Mouse (Mus musculus) layer of hippocampus, postnatal 36 days (tissue): ENCODE measurements around the gene Matn4. TPM values are rescaled to one million over a fixed set of nuclear protein-coding genes. Genes with fewer than 3 reads are reported as not detected.

Experiments
- DNase-seq, 2 experiments: peaks; one replicate each; pipeline ENCODE4 v3.0.0; 2022
- total RNA-seq, 2 experiments: library from RNA; stranded (reverse); gene quantifications; 2 replicates each; pipeline ENCODE4 v1.2.3; 2021

Matn4 gene
- total RNA-seq, 2 experiments from 2014 or later: 13.0 to 13.4 TPM

- DNase-seq: no peak
Observed at GRCm38 (mm10) chr2:164435216-164436090, 30.5 kb upstream of the Matn4 start.

- DNase-seq: no peak
Observed at GRCm38 (mm10) chr2:164434681-164435080, 29.7 kb upstream of the Matn4 start.

DNA sequence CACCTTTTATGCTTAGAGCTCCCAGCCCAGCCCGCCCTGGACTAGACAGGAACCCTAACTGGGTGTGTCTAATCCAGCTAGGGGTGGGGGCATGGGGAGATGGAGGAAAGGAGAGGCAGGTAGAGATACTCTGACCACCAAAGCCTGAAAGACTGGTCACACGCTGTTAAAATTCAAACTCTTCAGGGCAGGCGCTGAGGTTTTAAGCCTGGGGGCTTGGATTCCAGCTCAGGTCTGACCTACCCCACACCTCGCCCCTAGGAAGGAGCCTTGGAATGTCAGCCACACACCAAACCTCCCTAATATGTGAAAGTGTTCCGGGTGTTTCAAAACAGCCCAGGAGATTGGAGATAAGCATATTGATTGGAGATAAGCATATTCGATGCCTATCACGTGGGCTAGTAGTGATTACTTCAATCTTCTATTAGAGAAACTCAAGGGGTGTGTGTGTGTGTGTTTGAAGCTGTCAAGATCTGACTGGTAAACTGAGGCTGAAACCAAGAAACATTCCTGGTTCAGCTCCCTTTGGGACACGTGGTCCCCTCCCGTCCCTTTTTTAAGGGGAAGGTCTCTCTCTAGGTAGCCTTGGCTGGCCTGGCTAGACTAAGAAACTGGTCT, 28.4 kb upstream of the Matn4 start:
- no peak for DNase-seq

DNA sequence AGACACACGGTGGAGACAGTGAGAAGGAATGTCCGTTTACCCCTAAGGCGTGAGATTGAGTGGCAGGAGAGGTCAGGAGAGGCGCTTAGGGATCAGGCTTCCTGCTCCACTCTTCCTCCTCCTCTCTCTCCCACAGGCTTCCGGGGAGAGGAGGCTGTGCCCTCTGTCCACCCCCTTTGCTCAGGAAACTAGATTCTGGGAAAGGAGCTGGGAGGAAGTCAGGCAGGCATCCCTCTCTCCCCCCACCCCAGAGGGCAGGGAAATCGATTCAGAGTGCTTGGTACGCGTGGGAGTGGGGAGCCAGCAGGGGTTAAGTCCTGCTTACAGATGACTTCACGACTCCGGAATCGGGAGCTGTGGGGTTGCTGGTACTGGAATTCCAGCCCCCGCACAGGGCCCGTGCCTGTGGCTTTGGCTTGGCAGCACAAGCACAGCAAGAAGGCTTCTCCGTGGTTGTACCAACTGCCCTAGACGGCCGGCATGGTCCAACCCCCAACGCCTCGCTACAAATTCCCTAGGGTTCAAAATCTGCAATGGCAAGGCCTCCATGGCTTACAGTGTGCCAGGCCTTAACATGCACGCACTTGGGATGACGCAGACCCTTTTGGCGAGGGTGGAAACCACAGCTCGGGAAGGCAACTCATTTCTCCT, 27.7 kb upstream of the Matn4 start:
- DNase-seq: no peak

DNA sequence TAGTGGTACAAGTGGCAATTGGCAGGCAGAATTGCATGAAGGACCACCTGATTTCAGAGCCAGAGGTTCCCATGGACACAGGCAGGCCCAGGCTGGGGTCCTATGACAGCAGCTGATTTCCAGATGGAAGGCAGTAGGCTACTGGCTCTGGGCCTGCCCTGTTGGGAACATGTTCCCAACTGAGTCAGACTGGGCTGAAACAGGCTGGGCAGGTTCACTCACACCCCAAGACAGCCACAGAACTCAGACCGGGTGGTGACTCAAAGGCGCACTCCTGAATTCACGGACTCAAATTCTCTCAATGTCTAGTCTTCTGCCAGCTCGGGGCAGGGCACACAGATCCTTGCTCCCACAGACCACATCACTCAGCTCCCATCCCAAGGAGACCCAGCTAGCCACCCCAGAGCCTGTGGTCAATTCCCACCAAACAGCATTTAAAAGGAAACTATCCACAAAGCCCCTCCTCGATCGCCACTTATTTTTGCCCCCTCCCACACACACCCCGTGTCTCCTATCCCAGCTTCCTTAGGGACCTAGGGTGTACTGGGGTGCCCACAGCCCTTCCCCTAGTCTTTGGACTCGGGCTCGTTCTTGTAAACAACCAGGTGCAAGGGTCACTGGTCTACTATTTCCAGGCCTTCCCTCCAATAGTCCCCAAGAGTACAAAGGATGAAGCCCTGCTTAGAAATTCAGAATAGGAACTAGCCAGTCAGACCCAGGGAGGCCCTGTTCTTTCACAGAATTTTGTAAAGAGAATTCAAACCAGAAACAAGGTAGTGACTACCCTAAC, 26.9 kb upstream of the Matn4 start:
- no peak for DNase-seq

DNA sequence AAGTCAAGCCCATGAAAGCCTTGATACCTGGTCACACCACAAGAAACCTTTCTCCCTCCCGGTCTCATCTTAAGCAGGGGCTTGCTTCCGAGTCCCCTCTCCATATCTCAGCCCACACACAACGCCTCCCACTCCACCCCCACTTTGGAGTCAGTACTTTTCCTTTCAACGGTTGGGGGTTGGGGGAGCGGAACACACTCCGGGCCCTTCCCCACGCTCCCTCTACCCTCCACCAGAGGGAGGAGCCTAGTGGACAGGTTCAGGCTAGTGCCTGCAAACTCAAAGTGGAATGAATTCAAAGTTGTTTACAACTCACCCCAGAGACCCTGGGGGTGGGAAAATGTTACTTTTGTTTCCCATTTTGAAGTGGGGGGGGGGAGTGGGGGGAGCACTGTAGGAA, 25.7 kb upstream of the Matn4 start:
- no peak for DNase-seq

DNA sequence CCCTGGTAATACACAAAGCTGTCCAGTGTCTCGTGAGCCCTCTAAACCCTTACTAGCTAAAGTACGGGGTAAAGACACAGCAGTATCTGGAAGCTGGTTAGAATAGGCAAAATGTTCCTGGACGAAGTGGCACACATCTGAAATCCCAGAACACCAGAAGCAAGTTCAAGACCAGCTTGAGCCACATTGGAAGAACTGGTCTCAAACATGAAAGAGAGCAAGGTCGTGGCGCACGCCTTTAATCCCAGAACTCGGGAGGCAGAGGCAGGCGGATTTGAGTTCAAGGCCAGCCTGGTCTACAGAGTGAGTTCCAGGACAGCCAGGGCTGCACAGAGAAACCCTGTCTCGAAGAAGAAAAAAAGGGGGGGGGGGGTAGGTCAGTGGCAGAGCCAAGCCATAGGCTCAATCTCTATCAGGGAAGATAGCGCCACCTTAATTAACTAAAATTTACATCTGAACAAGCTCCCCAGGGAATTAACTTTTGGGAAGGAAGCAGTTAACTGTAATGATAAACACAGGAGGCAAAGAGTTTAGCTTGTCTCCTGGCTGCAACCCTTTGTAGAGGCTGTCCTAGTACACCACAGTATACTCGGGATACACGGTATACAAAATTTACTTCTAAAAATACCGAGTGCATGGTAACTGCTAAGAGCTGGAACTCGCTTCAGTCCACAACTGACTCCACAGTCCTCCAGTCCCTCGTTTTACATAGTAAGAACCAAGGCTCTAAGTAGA, 25.1 kb upstream of the Matn4 start:
- DNase-seq: no peak

GRCm38 (mm10) chr2:164428451-164428850, 23.5 kb upstream of the Matn4 start:
- DNase-seq: no peak

DNA sequence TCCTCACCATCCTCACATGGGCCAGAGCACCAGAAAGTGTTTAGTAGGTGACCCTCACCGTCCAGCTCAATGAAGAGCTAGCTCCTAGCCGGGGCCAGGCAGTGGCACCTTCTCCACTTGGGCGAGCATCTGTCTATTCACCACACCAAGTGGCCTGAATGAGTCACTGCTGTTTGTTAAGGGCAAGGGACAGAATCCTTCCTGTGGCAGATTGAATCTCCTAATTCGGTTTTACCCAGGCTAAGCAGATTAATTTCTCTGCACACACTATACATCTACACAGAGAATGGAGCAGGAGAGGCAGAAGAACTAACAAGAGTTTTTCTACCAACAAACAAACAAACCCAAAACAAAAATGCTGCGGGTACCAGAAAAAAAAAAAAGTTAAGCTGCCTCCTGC, 22.0 kb upstream of the Matn4 start:
- no peak for DNase-seq

- no peak for DNase-seq
Observed at GRCm38 (mm10) chr2:164426121-164426520, 21.2 kb upstream of the Matn4 start.

- no peak for DNase-seq
Observed at GRCm38 (mm10) chr2:164425401-164425800, 20.4 kb upstream of the Matn4 start.

DNA sequence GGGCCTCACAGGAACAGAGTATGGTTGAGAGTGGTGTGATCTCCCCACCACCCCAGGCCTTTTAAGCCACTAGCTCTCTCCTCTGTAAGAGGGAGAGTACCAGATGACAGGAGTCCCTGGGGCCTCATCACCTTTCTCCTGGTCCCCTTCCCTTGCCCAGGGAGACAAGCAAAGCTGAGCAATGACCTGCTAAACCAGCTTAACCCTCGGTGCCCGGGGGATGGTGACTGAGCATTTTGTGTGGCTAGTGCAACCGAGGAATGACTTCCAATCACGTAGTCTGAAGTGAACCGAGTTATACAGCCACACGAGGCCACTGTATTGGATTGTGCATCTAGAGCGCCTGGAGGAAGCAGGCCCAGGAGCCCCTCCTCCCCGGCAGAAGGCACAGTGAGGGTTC, 19.4 kb upstream of the Matn4 start:
- DNase-seq: no peak

DNA sequence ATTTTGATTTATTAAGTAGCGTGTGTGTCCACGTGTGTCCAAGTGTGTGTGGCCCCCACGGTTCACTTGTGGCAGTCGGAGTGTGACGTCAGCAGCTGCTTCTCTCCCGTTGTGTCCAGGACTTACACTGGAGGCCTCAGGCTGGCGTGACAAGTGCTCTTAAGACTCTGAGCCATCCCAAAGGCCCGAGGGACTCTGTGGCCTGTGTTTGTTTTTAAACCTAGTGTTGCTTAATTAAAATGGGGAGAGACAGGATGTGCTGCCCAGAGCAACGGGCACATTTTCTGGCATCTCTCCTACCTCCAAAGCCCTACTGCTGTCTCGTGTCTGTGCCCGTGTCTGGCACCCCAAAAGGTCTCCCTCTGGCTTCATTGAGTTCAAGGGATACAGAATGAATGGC, 18.5 kb upstream of the Matn4 start:
- DNase-seq: peak in 1 of 2 experiments; percentile 51

DNA sequence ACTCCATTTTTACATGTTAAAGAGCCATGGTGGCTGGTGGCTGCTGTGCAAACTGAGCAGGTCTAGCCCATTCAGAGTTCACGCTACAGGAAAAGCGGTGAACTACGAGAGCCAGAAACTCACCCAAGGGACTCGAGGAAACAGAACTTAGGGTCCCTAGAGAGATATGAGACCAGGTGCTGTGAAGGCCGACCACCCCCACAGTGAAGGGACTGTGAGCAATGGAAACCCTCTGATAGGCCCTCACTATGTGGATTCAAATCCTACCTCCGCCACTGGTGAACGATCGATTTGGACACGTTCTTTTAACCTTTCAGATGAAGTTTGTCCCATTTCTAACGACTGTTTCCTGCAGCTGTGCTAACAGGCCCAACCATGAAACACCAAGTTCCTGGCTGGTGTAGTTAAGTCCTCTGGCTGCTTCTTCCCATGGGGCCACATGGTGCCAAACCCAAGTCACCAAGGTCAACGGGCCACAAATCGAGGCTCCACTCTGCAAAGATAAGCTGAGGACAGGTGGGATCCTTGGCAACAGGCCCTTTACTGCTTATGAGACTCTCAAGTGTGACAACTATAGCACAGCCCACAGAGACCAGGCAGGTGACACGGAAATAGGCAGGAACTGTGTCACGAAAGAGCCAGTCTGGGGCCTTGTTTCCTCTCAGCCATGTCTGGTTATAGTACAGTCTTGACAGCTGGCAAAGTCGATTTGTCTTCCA, 17.9 kb upstream of the Matn4 start:
- DNase-seq: no peak

DNA sequence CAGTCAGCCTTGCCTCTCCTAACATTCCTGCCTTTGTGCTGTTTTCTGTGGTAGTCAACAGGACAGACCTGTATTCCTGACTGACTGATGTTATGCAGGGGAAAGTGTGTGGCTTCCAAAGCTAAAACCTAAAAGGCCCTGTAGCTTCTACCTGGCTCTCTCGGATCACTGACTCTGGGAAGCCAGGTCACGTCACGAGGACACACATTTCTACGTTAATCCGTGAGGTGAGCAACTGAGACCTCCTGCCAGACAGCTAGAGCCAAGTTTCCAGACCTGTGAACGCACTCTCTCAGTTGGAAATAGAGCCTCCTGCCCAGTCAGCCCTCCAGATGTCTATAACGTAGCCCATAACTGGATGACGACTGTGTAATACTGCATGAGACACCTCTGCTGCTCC, 17.0 kb upstream of the Matn4 start:
- DNase-seq: no peak

DNA sequence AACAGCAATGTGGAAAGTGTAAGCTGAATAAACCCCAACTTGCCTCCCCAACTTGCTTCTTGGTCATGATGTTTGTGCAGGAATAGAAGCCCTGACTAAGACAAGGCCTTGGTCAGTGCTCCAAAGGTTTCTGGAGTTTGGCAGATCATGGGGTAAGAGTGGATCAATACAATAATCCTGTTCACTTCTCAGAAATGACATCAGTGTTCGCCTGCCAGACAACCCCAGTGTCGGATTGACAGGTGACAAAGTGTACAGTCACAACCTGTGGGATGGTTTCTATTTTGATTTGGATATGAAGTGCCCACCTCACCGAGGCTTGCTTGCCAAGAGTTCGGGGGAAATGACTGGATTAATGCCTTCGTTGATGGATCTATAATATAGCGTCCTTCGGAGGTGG, 16.3 kb upstream of the Matn4 start:
- no peak for DNase-seq

- no peak for DNase-seq
Observed at GRCm38 (mm10) chr2:164419489-164419888, 14.5 kb upstream of the Matn4 start.

GRCm38 (mm10) chr2:164418308-164418875, 13.4 kb upstream of the Matn4 start:
- no peak for DNase-seq

GRCm38 (mm10) chr2:164417198-164417597, 12.2 kb upstream of the Matn4 start:
- no peak for DNase-seq

GRCm38 (mm10) chr2:164414581-164414980, 9.6 kb upstream of the Matn4 start:
- no peak for DNase-seq

DNA sequence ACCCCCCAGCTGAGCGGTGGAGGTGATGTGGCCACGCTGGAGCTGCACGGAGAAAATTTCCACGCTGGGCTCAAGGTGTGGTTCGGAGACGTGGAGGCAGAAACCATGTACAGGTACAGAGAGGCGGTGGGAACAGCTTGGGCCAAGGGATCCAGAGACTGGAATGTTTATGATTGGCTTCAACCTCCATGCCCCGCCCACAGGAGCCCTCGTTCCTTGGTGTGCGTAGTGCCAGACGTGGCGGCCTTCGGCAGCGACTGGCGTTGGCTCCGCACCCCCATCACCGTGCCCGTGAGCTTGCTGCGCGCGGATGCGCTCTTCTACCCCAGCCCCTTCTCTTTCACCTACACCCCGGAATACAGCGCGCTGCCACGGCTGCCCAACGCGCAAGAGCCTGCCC, 9.2 kb upstream of the Matn4 start:
- no peak for DNase-seq
